Mouse (Mus musculus) midbrain, embryonic 13.5 days (tissue): ENCODE results near the gene Tjp3. TPM values are rescaled to one million over a fixed set of nuclear protein-coding genes. Genes with fewer than 3 reads are reported as not detected.
A peak's percentile ranks its signal among the peaks of the same experiment; 100 is the strongest.

ENCODE experiments used
- ATAC-seq: fragments of 200-750 bp; cut with Nextera tagmentation; 2 replicates; pipeline ENCODE4 v1.8.0; 2017; ENCODE audit warnings: mild to moderate bottlenecking, moderate TSS enrichment, moderate library complexity
- H3K27ac ChIP-seq: fragments of 300-500 bp; sonication (generic); 2 replicates; pipeline ENCODE4 v1.5.1; 2015; ENCODE audit warnings: inconsistent platforms, mild to moderate bottlenecking, moderate library complexity
- H3K27me3 ChIP-seq: fragments of 300-500 bp; sonication (generic); 2 replicates; pipeline ENCODE4 v1.6.1; 2015; ENCODE audit warnings: mild to moderate bottlenecking, inconsistent platforms
- H3K36me3 ChIP-seq: fragments of 300-500 bp; sonication (generic); 2 replicates; pipeline ENCODE4 v1.6.1; 2015; ENCODE audit warnings: mild to moderate bottlenecking, inconsistent platforms
- H3K4me1 ChIP-seq: fragments of 300-500 bp; sonication (generic); replicated peaks from 2 replicates; pipeline ENCODE4 v1.6.1; 2015; ENCODE audit warnings: inconsistent platforms
- H3K4me2 ChIP-seq: fragments of 300-500 bp; sonication (generic); replicated peaks from 2 replicates; pipeline ENCODE4 v1.6.1; 2015; ENCODE audit warnings: moderate library complexity, mild to moderate bottlenecking, inconsistent platforms
- H3K4me3 ChIP-seq: fragments of 300-500 bp; sonication (generic); replicated peaks from 2 replicates; pipeline ENCODE4 v1.5.1; 2015; ENCODE audit warnings: mild to moderate bottlenecking, inconsistent platforms
- H3K9ac ChIP-seq: fragments of 300-500 bp; sonication (generic); replicated peaks from 2 replicates; pipeline ENCODE4 v1.6.1; 2015; ENCODE audit warnings: mild to moderate bottlenecking, inconsistent platforms
- H3K9me3 ChIP-seq: fragments of 300-500 bp; sonication (generic); 2 replicates; pipeline ENCODE4 v1.6.1; 2016; ENCODE audit warnings: mild to moderate bottlenecking, inconsistent platforms
- WGBS: fragments of 180-500 bp; shearing (Covaris S2); methylation state at CpG from one replicate; pipeline ENCODE4 v1.1.7; 2015; 5-methylcytosine and 5-hydroxymethylcytosine counted together
- polyA plus RNA-seq: library from polyadenylated mRNA; unstranded; fragments of >200 nt; fragmentation: Nextera tagmentation; extraction: Ambion mirVana; gene quantifications from 2 replicates; pipeline ENCODE4 v1.2.1, GENCODE M21; 2015

The Tjp3 gene
- polyA plus RNA-seq, 1 experiment from 2014 or later = 5.5 TPM

GRCm38 (mm10) chr10:81254886-81255285 is 36.5 kb downstream of the Tjp3 start:
- 74% methylated on average over 1 of the region's 1 CpGs for WGBS
- no peak overlapping the region for H3K27ac ChIP-seq
- H3K4me3 ChIP-seq = no peak overlapping the region
- no peaks in the 10 kb centered on the region for H3K9me3 ChIP-seq
- peaks cover 85% of the 10 kb centered on the region for H3K27me3 ChIP-seq
- no peak overlapping the region for H3K9ac ChIP-seq
- H3K4me2 ChIP-seq = no peak overlapping the region
- peaks cover 3% of the 10 kb centered on the region; the same call in 1 of the 2 replicates for H3K36me3 ChIP-seq
- H3K4me1 ChIP-seq = peaks cover 35% of the 10 kb centered on the region
- no peak for ATAC-seq

- peak; percentile 71 for ATAC-seq
- 8% methylated on average over 44 of the region's 44 CpGs for WGBS
- Histone ChIP-seq H3K4me1 (peaks cover 19% of the 10 kb centered on the region), H3K9ac (peak within 1 kb of the TSS; percentile 61), H3K9me3 (no peaks in the 10 kb centered on the region), H3K4me2 (peak within 1 kb of the TSS; percentile 55), H3K27me3 (peaks cover 64% of the 10 kb centered on the region), H3K4me3 (peak within 1 kb of the TSS; percentile 31), H3K27ac (no peak within 1 kb of the TSS), H3K36me3 (peaks cover 12% of the 10 kb centered on the region; the same call in 1 of the 2 replicates)
Measured at GRCm38 (mm10) chr10:81252424-81253419, 38.7 kb downstream of the Tjp3 start, which contains the start of gene Matk. TSS of gene Matk (plus strand) at chr10:81252935.

GRCm38 (mm10) chr10:81249442-81249841 is 41.9 kb downstream of the Tjp3 start:
- H3K9me3 ChIP-seq = no peaks in the 10 kb centered on the region

GRCm38 (mm10) chr10:81247804-81248203 is 43.6 kb downstream of the Tjp3 start:
- H3K4me2 ChIP-seq = no peak overlapping the region
- no peak overlapping the region for H3K4me3 ChIP-seq
- peaks cover 6% of the 10 kb centered on the region for H3K4me1 ChIP-seq
- no peak for ATAC-seq
- WGBS = 91% methylated on average over 2 of the region's 2 CpGs
- no peaks in the 10 kb centered on the region for H3K9me3 ChIP-seq
- H3K9ac ChIP-seq = no peak overlapping the region
- peaks cover 46% of the 10 kb centered on the region for H3K27me3 ChIP-seq
- H3K36me3 ChIP-seq = peaks cover 18% of the 10 kb centered on the region; the same call in 1 of the 2 replicates
- H3K27ac ChIP-seq = no peak overlapping the region

More at GRCm38 (mm10) chr10:81249442-81249841, 41.9 kb downstream of the Tjp3 start:
- Histone ChIP-seq H3K4me3 (no peak overlapping the region), H3K4me2 (no peak overlapping the region), H3K9ac (no peak overlapping the region), H3K4me1 (peaks cover 11% of the 10 kb centered on the region), H3K36me3 (peaks cover 12% of the 10 kb centered on the region; the same call in 1 of the 2 replicates), H3K27ac (no peak overlapping the region), H3K27me3 (peaks cover 45% of the 10 kb centered on the region)
- ATAC-seq = no peak
- WGBS = 84% methylated on average over 8 of the region's 8 CpGs

GRCm38 (mm10) chr10:81245166-81245565 is 46.2 kb downstream of the Tjp3 start:
- peaks cover 2% of the 10 kb centered on the region for H3K4me1 ChIP-seq
- H3K36me3 ChIP-seq = peaks cover 18% of the 10 kb centered on the region; the same call in 1 of the 2 replicates
- WGBS = 90% methylated on average over 6 of the region's 6 CpGs
- no peak overlapping the region for H3K4me2 ChIP-seq
- H3K9ac ChIP-seq = 0 out of 2 replicates have a peak overlapping the region, but pooled peaks have one; percentile 1
- no peak overlapping the region for H3K27ac ChIP-seq
- H3K4me3 ChIP-seq = no peak overlapping the region
- H3K9me3 ChIP-seq = no peaks in the 10 kb centered on the region
- H3K27me3 ChIP-seq = peaks cover 40% of the 10 kb centered on the region
- no peak for ATAC-seq

- Histone ChIP-seq H3K27me3 (peaks cover 46% of the 10 kb centered on the region), H3K9ac (0 out of 2 replicates have a peak overlapping the region, but pooled peaks have one; percentile 1)
- 11% methylated on average over 17 of the region's 17 CpGs for WGBS
Measured at GRCm38 (mm10) chr10:81244595-81244994, 46.8 kb downstream of the Tjp3 start.

GRCm38 (mm10) chr10:81244146-81244545 is 47.2 kb downstream of the Tjp3 start:
- Histone ChIP-seq H3K27me3 (peaks cover 51% of the 10 kb centered on the region), H3K4me2 (no peak overlapping the region), H3K4me1 (peaks cover 11% of the 10 kb centered on the region), H3K9ac (no peak overlapping the region), H3K9me3 (no peaks in the 10 kb centered on the region), H3K4me3 (no peak overlapping the region), H3K27ac (no peak overlapping the region), H3K36me3 (peaks cover 15% of the 10 kb centered on the region; the same call in 1 of the 2 replicates)
- peak; percentile 25; the same call in 1 of the 2 replicates for ATAC-seq
- WGBS = 74% methylated on average over 4 of the region's 4 CpGs

More at GRCm38 (mm10) chr10:81244595-81244994, 46.8 kb downstream of the Tjp3 start:
- no peak overlapping the region for H3K4me2 ChIP-seq
- no peak overlapping the region for H3K4me3 ChIP-seq
- peaks cover 15% of the 10 kb centered on the region; the same call in 1 of the 2 replicates for H3K36me3 ChIP-seq
- no peaks in the 10 kb centered on the region for H3K9me3 ChIP-seq
- H3K4me1 ChIP-seq = peaks cover 7% of the 10 kb centered on the region
- no peak overlapping the region for H3K27ac ChIP-seq
- ATAC-seq = peak; percentile 75

GRCm38 (mm10) chr10:81242021-81242420 is 49.4 kb downstream of the Tjp3 start:
- peaks cover 6% of the 10 kb centered on the region; the same call in 1 of the 2 replicates for H3K36me3 ChIP-seq
- ATAC-seq = no peak
- H3K27ac ChIP-seq = no peak overlapping the region
- no peak overlapping the region for H3K4me2 ChIP-seq
- H3K4me3 ChIP-seq = no peak overlapping the region
- H3K4me1 ChIP-seq = peaks cover 11% of the 10 kb centered on the region
- H3K9ac ChIP-seq = no peak overlapping the region
- peaks cover 56% of the 10 kb centered on the region for H3K27me3 ChIP-seq
- no peaks in the 10 kb centered on the region for H3K9me3 ChIP-seq
- 91% methylated on average over 16 of the region's 16 CpGs for WGBS

GRCm38 (mm10) chr10:81240876-81241275 is 50.5 kb downstream of the Tjp3 start:
- Histone ChIP-seq H3K27me3 (peaks cover 56% of the 10 kb centered on the region), H3K4me2 (no peak overlapping the region), H3K9ac (no peak overlapping the region), H3K4me3 (no peak overlapping the region), H3K36me3 (0 out of 2 replicates have a peak, but pooled peaks cover 6% of the 10 kb centered on the region), H3K4me1 (peaks cover 11% of the 10 kb centered on the region), H3K27ac (no peak overlapping the region), H3K9me3 (no peaks in the 10 kb centered on the region)
- ATAC-seq = no peak
- 21% methylated on average over 13 of the region's 13 CpGs for WGBS

GRCm38 (mm10) chr10:81238618-81239017 is 52.8 kb downstream of the Tjp3 start:
- 66% methylated on average over 2 of the region's 2 CpGs for WGBS
- H3K4me2 ChIP-seq = no peak overlapping the region
- H3K36me3 ChIP-seq = 0 out of 2 replicates have a peak, but pooled peaks cover 6% of the 10 kb centered on the region
- H3K9ac ChIP-seq = no peak overlapping the region
- peaks cover 15% of the 10 kb centered on the region for H3K4me1 ChIP-seq
- no peak overlapping the region for H3K27ac ChIP-seq
- ATAC-seq = no peak
- H3K4me3 ChIP-seq = no peak overlapping the region
- H3K9me3 ChIP-seq = no peaks in the 10 kb centered on the region
- peaks cover 48% of the 10 kb centered on the region for H3K27me3 ChIP-seq

GRCm38 (mm10) chr10:81236471-81237268 is 54.7 kb downstream of the Tjp3 start:
- Histone ChIP-seq H3K4me3 (no peak overlapping the region), H3K27ac (no peak overlapping the region), H3K4me2 (no peak overlapping the region), H3K36me3 (no peaks in the 10 kb centered on the region), H3K4me1 (peaks cover 26% of the 10 kb centered on the region), H3K27me3 (peaks cover 33% of the 10 kb centered on the region), H3K9ac (no peak overlapping the region), H3K9me3 (no peaks in the 10 kb centered on the region)
- WGBS = 84% methylated on average over 12 of the region's 12 CpGs
- no peak for ATAC-seq
